Mouse (Mus musculus) thymus, postnatal 36 days (tissue): ENCODE measurements around the gene Sox5.

Source experiments
- DNase-seq, 2 experiments: peaks; one replicate each; pipeline ENCODE4 v3.0.0; 2022; ENCODE audit warnings: mixed read lengths in 2 of 2

The Sox5 gene

DNA sequence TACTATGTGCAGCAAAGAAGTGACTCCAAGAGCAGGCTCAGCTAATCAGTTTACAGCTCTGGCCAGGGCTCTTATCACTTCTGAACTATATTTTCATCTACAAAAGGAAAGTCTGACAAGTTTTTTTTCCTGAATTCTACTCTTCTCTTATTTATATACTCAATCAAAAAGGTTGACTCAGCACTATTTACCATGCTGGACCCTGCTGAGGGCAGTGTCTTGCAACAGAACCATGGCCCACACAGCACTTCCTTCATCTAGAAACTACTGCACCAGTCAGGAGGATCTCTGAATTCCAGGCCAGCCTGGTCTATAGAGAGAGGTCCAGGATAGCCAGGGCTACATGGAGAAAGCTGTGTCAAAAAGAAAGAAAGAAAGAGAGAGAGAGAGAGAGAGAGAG, 771.5 kb downstream of the Sox5 start:
- no peak for DNase-seq

DNA sequence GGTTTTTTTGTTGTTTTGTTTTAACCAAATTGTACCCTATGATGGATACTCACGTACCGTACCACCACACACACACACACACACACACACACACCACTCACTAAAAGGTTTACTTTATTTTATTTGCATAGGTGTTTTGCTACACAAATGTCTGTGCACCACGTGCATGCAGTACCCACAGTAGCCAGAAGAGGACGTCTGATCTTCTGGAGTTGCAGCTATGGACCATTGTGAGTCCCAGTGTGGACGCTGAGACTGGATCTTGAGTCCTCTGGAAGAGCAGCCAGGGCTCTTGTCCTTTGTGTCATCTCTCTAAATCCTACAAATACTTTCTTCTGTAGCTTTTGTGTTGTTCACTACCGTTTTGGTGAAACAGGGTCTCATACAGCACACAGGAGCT, 776.6 kb downstream of the Sox5 start:
- DNase-seq, result no peak

DNA sequence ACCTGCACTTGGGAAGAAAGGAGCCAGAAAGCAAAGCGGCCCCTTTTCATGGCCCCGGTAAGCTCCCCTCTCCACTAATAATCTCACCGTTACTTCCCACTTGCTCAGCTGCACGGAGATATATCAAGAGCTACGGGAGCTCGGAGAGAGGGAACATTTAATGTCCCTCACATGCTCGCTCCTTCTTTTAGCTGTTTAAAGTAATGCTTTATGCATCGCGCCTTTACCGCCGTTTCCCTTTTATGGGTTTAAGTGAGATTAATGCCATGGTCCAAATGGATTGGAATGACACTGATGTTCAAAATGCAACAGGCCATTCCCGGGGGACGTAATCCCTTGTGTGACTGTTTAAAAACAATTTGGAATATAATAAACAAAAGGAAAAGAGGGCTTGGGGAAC, 783.6 kb downstream of the Sox5 start:
- no peak for DNase-seq

DNA sequence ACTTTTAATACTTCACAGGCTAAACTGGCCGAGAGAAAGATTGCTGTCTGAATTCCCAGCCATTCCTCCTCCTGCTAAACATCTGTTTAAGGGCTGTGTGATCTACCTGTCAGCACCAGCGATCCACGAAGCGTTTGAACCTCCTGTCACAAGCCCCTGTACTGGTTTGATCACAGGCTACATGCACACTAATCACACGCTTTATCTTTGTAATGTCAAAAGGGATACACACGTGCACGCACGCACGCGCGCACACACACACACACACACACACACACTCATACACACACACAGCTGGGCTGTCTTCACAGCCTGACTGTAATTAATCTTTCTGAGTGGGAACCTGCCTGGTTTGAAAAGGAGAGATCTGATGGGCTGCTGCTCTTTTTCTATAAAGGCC, 784.2 kb downstream of the Sox5 start:
- DNase-seq, result no peak

DNA sequence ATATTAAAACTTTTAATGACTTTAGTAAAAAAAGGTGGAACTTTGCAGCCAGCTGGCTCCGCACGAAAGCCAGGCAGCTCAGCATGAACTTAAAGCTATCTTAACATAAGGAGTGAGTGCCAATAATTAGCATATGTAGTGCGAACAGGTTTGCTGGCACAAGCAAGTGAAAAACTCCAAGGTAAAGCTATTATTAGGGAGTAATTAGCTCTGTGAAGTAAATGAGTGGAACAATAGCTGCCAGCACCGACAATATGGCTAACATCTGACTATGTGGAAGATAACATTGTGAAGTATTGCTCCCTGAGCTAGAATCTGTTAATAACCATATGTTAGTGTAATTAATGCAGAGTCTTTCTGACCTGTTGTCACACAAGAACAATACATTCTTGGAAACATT, 786.7 kb downstream of the Sox5 start:
- no peak for DNase-seq

DNA sequence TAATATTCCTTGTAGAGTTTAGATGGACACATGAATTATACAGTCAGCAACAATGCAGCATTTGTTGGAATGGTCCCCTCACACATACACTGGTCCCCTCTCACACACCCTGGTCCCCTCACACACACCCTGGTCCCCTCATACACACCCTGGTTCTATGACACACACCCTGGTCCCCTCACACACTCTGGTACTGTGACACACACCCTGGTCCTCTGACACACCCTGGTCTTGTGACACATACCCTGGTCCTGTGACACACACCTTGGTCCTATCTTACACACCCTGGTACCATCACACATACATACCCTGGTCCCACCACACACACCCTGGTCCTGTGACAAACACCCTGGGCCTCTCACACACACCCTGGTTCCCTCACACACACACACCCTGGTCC, 794.2 kb downstream of the Sox5 start:
- DNase-seq, result no peak

DNA sequence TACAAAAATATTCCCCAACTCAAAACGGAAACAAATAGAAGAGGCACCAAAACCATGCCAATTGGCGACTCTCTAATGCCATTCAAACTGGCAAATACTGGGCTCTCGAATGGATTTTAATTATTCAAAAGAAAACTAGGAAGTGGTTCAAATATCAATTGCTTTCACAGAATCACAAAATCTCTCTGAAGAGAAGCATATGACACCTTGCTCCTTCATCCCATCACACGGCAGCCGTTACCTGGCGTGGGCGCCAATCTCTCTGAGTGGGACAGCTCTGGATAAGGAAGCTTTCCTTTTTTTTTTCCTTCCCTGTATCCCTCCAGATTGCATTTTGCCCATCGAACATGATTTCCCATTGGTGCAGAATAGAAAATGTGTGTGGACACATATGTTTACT, 801.6 kb downstream of the Sox5 start:
- DNase-seq, result no peak

DNA sequence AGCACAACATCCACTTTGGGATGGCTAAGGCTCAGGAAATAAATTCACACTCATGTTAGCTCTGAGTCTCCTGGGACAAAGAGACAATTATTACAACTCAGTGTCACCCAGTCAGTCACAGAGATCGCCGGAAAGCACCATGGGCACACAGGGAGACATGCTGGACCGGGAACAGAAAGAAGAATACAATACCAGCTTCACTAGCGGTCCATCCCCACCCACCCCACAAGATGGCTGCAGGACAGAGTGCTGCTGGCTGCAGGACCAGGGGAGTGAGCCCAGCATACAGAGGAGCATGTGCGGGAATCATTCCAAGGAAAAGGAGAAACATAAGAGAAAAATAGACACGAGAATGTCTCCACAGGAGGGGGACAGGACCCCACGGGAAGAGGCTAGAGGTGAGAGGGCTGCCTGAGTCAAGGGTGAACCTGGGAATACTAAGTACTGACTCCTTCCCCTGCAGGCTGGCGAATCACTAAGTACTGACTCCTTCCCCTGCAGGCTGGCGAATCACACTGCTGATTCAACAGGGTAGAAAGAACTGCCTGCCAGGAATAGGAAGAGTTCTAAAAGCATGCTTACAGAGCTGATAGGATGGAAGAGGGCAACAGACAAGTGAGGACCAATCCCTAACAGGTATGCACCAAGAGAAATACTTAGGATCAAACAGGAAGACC, 813.9 kb downstream of the Sox5 start:
- DNase-seq, result no peak

DNA sequence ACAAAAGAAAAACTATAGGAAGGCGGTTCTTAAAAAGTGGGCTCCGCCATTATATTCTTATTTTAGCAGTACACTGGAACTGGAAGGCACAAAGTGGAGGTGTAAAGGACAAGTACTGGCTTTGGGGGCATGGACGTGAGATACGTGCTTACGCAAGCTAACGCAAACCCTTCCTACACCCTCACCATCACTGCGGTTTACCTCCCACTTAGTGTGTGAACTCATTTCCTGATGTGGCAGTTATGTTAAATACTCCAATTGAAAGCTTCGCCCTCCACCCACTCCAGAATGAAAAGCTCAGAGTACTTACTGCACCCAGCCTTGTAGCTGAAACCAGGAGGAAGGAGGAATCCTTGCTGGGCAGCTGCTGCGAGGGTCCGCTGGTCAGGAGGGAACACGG, 821.3 kb downstream of the Sox5 start:
- no peak for DNase-seq

DNA sequence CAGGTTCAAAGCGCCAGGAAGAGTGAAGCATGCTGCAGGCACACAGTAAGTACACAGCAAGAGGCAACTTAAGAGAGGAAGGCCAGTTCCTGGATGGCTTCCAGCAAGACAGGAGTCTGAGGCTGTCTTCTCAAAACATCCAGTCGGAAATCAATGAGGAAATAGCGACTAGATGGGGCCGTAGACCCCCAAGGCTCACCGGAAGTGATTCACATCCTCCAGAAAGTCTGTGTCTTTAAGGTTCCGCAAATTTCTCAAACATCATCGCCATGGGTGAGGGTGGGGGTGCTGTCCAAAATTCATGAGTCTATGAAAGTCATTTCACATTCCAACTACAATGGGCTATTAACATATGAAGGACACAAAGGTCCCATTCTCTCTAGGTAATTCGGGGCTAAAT, 821.7 kb downstream of the Sox5 start:
- no peak for DNase-seq

DNA sequence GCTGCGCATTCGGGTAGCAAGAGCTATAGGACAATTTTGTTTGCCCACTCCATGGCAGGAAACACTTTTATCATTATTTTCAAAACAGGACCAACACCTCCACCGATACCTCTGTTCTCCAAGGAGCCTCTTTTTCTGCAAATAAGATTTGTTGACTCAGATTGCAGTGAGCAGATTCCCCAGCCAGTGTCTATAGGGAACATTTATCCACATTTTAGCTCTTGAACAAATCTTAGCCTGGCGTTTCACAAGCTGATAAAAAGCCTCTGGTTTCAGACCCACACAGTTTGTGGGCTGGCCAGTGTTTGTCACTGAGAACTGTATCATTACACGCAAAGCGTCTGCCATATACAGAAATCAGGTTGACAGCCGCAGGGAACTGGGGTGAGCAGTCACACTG, 823.4 kb downstream of the Sox5 start:
- no peak for DNase-seq

DNA sequence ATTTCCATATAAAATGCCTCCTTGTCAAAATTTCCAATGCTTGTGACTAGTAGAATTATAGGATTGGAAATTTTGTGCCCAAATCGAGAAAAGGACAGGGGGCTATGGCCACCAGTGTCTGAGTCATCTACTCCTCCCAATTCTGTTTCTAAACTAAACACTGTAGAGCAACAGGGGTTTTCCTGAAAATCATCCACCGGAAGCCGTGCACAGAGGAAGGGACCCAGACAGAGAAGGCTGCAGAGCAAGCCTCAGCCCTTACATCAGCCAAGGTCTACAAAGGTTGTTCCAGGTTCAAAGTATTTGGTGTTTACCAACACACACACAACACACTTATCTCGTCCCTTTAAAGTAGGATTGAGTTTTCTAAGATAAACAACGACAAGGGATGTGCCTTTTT, 824.7 kb downstream of the Sox5 start:
- no peak for DNase-seq

DNA sequence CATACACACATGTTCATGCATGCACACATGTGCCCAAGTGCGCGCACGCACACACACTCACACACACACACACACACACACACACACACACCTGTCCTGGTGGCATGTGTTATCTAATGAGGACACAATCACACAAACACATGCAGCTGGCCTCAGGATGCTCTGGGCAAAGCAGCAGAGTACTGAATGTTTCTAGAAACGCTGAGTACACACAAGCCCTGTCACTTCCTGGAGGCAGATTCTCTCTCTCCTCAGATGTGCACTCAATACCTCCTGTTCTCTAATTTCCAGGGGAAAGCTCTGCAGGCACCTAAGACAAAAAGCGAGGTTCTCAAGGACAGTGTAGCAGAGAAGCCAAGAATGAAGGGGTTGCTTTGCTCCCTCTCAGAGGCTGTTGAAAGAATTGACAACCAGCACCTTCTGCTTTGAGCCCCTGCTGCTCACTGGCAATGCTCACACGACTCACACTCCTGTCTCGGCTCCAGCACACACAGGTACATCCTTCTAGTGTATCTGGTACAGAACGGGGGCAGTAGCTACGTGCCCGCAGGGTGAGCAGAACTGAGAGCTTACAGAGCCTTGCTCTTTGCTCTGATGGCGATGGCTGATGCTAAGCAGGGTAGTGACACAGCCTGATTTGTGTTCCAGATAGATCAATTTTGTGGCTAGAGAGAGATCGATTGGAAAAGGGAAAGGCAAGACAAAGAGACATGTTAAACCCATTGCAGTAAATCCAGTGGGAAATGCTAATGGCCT, 833.0 kb downstream of the Sox5 start:
- DNase-seq, result no peak

DNA sequence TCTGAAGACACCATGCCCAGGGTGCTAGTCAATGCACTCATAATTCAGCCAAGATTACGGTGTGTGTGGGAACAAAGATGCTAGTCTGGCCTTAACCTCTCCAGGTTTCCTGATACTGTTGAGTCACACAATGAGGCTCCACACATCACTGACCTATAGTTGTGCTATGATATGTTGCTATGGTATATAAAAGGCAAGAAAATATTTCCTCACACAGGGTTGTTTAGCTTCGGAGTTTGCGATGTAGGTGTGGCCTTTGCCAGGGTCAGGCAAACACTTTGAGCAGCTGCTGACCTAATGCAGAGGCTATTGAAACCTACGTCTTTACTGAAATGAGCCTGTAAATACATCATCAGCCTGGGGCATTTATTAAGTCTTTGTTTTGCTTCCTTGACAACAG, 833.7 kb downstream of the Sox5 start:
- DNase-seq, result no peak

DNA sequence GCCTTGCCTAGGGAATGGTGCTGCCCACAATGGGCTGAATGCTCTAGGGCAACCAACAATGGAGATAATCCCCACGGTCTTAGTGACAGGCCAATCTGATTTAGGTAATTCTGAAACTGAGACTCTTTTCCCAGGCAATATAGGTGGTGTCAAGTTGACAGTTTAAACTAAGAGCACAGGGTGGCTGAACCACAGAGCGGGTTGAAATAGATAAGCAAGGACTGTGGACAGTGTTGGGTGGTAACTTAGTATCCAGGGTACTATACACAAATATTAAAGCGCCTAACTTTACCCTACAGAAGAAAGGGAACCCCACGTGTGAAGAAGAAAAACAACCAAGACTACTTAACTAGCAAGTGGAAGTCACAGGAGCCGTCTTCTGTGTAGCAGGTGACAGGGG, 838.7 kb downstream of the Sox5 start:
- no peak for DNase-seq

DNA sequence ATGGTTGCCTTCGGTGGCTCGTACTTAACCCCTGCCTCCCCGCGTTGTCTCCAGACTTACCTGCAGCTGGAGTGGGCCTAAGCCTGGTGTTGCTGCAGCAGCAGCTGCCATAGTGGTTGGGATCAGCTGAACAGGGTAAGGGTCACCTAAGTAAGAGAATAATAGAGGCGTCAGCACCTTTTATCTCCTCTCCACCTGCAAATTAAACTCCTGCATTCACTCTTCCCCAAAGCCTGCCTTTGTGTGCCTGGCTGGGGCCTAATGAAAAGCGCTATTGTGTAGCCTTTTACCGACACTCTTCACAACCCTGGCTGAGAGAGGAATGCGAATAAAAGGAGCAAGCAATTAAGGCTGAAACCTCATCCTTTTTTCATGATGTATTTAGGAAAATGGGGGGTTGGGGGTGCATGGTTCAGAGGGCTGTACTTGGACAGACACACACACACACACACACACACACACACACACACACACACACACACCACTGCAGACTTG, 840.4 kb downstream of the Sox5 start:
- no peak for DNase-seq

DNA sequence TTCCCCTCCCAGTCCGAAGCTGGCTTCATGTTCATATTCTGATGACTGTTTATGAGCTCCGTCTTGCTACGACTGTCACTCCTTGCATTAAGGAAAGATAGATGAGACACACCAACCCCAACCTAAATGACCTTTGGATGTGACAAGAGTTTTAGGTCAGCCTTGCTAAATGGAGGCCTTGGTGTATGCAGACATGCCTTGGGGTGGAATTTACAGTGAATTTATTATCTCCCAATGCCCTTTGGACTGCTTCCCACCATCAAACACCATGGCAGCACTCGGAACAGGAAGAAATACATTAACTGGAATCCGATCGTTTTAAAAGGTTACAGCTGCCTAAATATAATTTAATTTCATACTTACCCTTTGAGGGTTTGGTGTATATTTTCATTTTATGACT, 858.6 kb downstream of the Sox5 start:
- DNase-seq, result no peak

DNA sequence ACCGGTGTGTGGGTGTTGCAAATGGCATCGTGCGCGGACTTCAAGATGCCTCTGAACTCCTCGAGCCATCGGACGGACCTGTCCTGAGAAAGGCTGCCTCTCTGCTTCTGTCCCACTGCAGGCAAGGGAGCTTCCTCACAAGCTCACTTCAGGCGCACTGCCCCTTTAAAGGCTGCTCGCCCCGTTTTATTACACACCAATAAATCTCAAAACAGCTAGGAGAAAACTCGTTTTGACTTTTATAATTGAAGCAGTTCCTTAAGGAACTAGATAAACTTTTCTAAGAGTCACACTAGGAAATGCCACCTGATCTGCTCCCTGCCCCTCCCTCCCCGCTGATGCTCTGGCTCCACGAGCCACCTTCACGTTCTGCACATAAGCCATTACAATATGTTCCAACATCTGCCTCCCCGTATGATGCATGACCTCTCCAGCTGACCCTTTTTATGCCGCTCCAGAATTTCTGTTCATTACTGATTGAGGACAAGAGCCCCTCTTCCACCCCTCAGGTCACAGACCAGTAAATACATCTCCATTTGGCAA, 863.3 kb downstream of the Sox5 start:
- DNase-seq, result no peak

DNA sequence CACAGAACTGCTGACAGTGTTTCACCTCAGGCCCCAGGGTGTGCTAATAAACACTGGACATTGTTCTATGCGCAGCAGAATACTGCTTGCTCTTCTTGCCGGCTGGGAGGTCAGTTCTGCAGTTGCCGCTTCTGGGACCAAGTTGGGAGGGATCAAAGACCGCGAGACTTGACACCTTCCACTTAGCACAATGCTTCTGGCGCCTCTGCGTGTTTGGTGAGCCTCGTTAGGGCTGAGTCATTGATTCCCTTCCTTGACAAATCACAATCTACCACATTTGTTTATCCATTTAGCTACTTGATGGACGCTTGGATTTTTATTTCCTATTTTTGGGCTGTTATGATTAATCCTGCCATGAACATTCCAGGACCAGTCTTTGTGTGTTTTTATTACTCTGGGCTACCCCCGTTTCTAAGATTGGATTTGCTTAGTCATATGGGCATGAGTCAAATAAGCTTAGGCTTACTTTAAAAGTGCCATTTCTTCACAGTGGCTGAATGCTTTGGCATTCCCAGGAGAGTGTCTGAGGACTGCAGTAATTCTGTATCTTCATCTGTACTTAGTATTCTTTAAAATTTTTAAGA, 865.5 kb downstream of the Sox5 start:
- DNase-seq, result no peak

DNA sequence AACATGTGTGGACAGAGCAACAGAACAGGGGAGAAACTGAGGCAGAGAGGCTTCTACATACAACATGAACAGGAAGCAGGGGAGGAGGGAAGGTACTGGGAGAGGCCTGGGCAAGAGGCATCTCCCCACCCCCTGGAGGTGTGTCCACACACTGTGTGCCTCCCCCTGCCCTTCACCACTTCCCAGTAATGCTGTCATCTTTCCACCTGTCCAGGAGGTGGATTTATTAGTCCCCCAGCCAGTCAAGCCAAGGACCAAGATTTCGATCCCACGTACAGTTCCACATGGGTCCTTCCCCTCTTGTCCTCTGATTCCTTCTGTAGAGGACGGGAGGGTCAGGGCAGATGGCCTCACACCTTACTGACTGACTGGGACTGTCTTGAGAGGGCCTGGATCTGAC, 866.1 kb downstream of the Sox5 start:
- DNase-seq, result no peak

DNA sequence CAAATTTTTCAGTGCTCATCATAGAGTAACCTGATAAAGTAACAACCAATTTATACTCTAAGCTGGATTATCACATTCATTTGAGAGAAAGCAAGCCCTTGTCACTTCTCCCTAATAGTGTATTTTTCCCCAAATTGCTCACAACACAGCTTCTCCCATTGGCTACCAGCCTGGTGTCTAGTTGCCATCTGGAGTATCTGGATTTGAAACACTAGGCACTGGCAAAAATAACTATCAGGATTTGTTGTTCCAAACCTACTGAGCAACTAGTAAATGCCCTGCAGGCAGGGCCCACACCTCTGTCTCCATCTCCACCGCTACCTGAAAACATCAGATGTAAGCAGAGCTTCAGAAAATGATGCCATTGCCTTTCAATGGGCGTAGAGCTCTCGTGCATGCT, 869.5 kb downstream of the Sox5 start:
- DNase-seq, result no peak

DNA sequence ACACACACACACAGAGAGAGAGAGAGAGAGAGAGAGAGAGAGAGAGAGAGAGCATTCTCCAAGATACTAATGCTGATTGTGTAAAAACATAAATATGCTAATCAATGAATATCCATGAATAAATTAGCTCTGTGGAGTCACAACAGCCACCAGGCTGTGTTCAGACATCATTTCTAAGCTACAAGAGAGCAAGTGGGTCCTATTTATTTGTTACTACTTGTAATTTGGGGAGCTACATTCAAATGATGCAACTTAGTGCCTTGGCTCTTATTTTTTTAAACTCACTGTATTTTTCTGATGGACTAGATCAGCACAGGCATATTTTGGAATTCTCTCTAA, 877.1 kb downstream of the Sox5 start:
- DNase-seq, result no peak

DNA sequence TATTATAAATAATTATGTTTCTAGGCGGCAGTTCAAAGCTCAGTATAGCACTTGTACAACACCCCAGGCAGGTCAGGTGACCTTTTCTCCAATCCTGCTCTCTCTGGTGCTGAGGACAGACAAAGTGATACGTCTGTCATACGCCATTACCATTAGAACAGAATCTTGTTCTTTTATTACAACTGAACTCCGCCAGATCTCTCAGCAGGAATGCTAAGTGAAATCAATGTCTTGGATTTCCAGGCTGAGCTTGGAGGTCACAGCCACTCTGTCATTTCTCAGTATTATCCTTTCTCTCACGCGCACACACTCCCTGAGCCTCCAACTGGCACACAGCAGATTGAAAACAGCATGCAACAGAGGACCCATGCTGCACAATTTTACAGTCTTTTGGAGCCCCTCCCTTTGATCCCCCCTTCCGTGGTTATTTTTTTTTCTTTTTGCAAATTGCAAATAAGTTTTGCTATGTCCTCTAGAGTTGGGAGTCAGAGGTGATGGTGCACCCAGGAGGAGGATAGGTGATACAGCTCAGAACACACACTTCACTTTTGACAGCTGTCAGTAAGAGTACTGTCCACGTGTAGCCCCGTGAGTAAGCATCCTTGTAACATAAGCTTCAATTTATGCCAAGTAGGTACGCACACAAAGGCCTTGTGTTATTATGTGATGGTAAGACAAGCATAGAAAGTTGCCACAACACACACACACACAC, 877.6 kb downstream of the Sox5 start:
- DNase-seq, result no peak

DNA sequence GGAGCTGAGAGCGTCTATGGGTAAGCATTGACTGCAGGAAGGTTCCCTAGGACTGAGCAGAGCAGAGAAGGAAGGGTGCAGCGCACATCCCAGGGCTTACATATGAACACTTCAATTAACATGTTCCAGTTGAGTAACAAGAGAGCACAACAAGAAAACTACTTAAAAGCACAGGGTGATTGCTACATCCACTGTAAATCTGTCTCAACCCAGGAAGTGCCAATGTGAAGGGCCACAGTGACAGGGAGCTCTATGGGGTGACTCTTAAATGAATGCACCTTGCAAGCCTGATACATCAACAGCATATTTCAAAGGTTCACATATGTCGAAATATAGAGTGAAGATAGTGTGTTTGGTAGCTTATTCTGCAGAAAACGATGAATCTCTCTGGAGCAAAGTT, 880.9 kb downstream of the Sox5 start:
- no peak for DNase-seq
